Mouse (Mus musculus) embryonic facial prominence, embryonic 11.5 days (tissue): ENCODE results near the gene Klf9. TPM values are rescaled to one million over a fixed set of nuclear protein-coding genes. Genes with fewer than 3 reads are reported as not detected.

ENCODE experiments used
- ATAC-seq: fragments of 200-750 bp; cut with Nextera tagmentation; replicated peaks from 2 replicates; pipeline ENCODE4 v1.8.0; 2017; ENCODE audit warnings: low read depth; ENCODE audit not compliant: insufficient number of reproducible peaks, low FRiP score, low TSS enrichment
- DNase-seq: peaks from one replicate; pipeline ENCODE4 v3.0.0-alpha.2; 2015; ENCODE audit warnings: low spot score
- H3K27ac ChIP-seq: fragments of 300-500 bp; sonication (generic); replicated peaks from 2 replicates; pipeline ENCODE4 v1.5.1; 2014; ENCODE audit warnings: mild to moderate bottlenecking, low read depth, low read length, control low read depth
- H3K27me3 ChIP-seq: fragments of 300-500 bp; sonication (generic); 2 replicates; pipeline ENCODE4 v1.6.1; 2014; ENCODE audit warnings: mild to moderate bottlenecking, low read length, moderate library complexity, mixed read lengths; ENCODE audit not compliant: control insufficient read depth, insufficient read depth
- H3K36me3 ChIP-seq: fragments of 300-500 bp; sonication (generic); replicated peaks from 2 replicates; pipeline ENCODE4 v1.6.1; 2014; ENCODE audit warnings: low read depth, mild to moderate bottlenecking, low read length, moderate library complexity, mixed read lengths; ENCODE audit not compliant: control insufficient read depth, insufficient read depth
- H3K4me1 ChIP-seq: fragments of 300-500 bp; sonication (generic); 2 replicates; pipeline ENCODE4 v1.6.1; 2014; ENCODE audit warnings: low read length, mixed read lengths; ENCODE audit not compliant: control insufficient read depth, insufficient read depth
- H3K4me2 ChIP-seq: fragments of 300-500 bp; sonication (generic); 2 replicates; pipeline ENCODE4 v1.6.1; 2014; ENCODE audit warnings: low read depth, mild to moderate bottlenecking, control low read depth, low read length, moderate library complexity
- H3K4me3 ChIP-seq: fragments of 300-500 bp; sonication (generic); 2 replicates; pipeline ENCODE4 v1.5.1; 2014; ENCODE audit warnings: low read depth, low read length, control low read depth
- H3K9ac ChIP-seq: fragments of 300-500 bp; sonication (generic); replicated peaks from 2 replicates; pipeline ENCODE4 v1.6.1; 2014; ENCODE audit warnings: mild to moderate bottlenecking, control low read depth, low read length
- H3K9me3 ChIP-seq: fragments of 300-500 bp; sonication (generic); replicated peaks from 2 replicates; pipeline ENCODE4 v1.6.1; 2016; ENCODE audit warnings: mild to moderate bottlenecking, low read length, inconsistent platforms, mixed read lengths; ENCODE audit not compliant: control insufficient read depth
- WGBS: fragments of 180-500 bp; shearing (Covaris S2); extraction: QIAGEN DNeasy Blood & Tissue Kit; methylation state at CpG from one replicate; pipeline ENCODE4 v1.1.7; 2014; 5-methylcytosine and 5-hydroxymethylcytosine counted together
- polyA plus RNA-seq: library from polyadenylated mRNA; unstranded; fragments of >200 nt; fragmentation: Nextera tagmentation; extraction: Ambion mirVana; gene quantifications from 2 replicates; pipeline ENCODE4 v1.2.1, GENCODE M21; 2014

The Klf9 gene
- polyA plus RNA-seq, 1 experiment from 2014 or later, result 0.81 TPM

DNA sequence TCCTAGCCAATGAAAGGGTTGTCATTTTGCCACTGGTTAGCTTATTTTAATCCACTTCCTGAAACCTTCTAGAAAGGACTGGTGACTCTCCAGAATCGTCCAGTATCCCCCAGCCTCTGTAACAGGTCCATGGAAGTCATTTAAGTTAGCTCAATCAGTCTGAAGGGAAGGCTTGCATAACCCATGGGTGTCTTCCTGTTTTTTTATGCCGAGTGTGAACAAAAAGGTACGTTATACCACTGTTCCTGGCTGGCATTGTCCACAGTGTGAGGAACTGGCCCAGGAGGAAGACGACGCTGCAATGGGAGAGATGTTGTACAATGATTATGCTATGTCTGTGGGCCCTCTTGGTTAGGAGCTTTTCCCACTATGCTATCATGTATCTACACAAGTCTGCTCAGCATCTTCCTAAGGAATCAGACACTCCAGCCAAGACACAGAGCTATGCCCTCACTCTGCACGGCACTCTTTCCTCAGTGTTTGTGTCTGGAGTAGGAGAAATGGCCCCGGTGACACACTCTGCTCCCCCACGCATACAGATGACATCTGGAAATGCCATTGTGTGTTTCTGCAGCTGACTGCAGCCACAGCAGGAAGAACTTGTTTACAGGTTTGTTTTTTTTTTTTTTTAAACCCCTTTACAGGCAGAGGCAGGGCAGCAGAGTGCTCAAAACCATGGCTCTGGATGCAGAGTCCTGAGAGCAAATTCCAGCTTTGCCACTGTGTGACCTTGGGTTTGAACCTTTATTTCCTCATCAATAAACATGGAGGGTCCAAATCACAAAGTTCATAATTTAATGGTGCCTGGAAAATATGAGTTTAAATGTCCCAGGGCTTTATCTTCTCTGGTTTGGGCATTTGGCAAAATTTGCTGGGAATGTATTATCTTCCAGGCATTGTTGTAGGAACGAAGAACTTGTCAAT, 15.5 kb upstream of the Klf9 start:
- WGBS, result 77% methylated on average over 9 of the region's 9 CpGs
- Histone ChIP-seq H3K4me2 (no peak overlapping the region), H3K9ac (no peak overlapping the region), H3K9me3 (no peaks in the 10 kb centered on the region), H3K4me3 (no peak overlapping the region), H3K27ac (no peak overlapping the region), H3K27me3 (no peaks in the 10 kb centered on the region), H3K36me3 (no peaks in the 10 kb centered on the region), H3K4me1 (no peaks in the 10 kb centered on the region)
- ATAC-seq (no peak), DNase-seq (no peak)

DNA sequence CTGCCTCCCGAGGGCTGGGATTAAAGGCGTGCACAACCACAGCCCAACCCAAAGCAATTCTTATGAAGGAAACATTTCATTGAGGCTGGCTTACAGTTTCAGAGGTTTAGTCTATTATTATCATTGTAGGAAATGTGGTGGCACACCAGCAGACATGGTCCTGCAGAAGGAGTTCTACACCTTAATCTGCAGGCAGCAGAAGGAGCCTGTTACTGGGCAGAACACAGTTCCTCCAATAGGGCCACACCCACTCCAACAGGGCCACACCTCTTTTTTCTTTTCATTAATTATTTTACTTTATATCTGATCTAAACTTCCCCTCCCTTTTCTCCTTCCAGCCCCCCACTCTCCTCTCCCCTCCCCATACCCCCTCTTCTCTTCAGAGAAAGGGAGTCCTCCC, 11.1 kb upstream of the Klf9 start:
- Histone ChIP-seq H3K9ac (no peak overlapping the region), H3K4me3 (no peak overlapping the region), H3K9me3 (no peaks in the 10 kb centered on the region), H3K36me3 (no peaks in the 10 kb centered on the region), H3K4me1 (no peaks in the 10 kb centered on the region), H3K4me2 (no peak overlapping the region), H3K27ac (no peak overlapping the region), H3K27me3 (peaks cover 9% of the 10 kb centered on the region)
- DNase-seq (no peak), ATAC-seq (no peak)
- 92% methylated on average over 2 of the region's 2 CpGs for WGBS

GRCm38 (mm10) chr19:23132106-23132635, 8.9 kb upstream of the Klf9 start:
- H3K9ac ChIP-seq, result no peak overlapping the region
- no peaks in the 10 kb centered on the region for H3K9me3 ChIP-seq
- DNase-seq (no peak), ATAC-seq (no peak)
- H3K4me2 ChIP-seq, result no peak overlapping the region
- H3K4me1 ChIP-seq, result peaks cover 5% of the 10 kb centered on the region
- no peak overlapping the region for H3K4me3 ChIP-seq
- 65% methylated on average over 3 of the region's 3 CpGs for WGBS
- no peaks in the 10 kb centered on the region for H3K36me3 ChIP-seq
- no peak overlapping the region for H3K27ac ChIP-seq
- peaks cover 18% of the 10 kb centered on the region for H3K27me3 ChIP-seq

GRCm38 (mm10) chr19:23132720-23133426, 8.2 kb upstream of the Klf9 start:
- WGBS, result 15% methylated on average over 7 of the region's 7 CpGs
- Histone ChIP-seq H3K27ac (no peak overlapping the region), H3K4me2 (no peak overlapping the region), H3K9me3 (no peaks in the 10 kb centered on the region), H3K4me3 (no peak overlapping the region), H3K36me3 (no peaks in the 10 kb centered on the region), H3K4me1 (peaks cover 5% of the 10 kb centered on the region), H3K27me3 (peaks cover 22% of the 10 kb centered on the region), H3K9ac (no peak overlapping the region)
- ATAC-seq, result no peak
- peak; percentile 13 for DNase-seq

DNA sequence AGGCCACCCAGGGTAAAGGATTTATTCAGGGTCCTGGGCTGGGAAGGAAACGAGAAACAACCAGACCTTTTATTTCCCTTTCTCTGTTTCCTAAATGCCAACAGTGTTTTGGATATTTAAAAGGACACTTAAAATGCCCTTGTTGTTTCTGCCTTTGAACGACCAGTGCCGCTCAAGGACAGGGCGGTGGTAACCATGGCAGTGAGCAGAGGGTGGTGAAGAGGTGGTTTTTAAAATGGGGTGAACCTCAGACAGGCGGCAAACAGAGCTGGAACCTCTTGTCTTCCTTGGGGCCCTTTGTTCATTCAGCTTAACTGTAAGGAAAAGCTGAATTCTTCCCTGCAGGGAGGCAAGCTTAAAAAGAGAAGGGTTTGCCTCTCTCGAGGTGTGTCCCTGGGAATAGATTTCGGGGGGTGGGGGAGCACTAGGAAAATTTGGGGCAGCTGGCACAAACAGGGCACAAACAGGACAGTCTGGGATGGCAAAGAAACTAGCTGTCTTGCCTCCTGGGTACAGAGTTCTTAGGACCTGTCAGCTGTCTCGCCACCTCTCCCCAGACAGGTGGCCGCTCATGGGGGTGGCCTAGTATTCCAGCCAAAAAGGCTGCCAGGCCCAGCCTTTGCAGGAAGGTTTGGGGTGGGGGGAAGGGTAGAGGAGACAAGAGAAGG, 7.5 kb upstream of the Klf9 start:
- Histone ChIP-seq H3K36me3 (no peaks in the 10 kb centered on the region), H3K27ac (no peak overlapping the region), H3K9me3 (no peaks in the 10 kb centered on the region), H3K9ac (no peak overlapping the region), H3K4me2 (peak overlapping the region; percentile 69; the same call in 1 of the 2 replicates), H3K4me1 (peaks cover 5% of the 10 kb centered on the region), H3K27me3 (peaks cover 23% of the 10 kb centered on the region), H3K4me3 (no peak overlapping the region)
- DNase-seq (peak; percentile 7), ATAC-seq (no peak; the same call in 1 of the 2 replicates)
- WGBS, result 4% methylated on average over 9 of the region's 9 CpGs

GRCm38 (mm10) chr19:23134095-23134440, 7.0 kb upstream of the Klf9 start:
- H3K27ac ChIP-seq, result no peak overlapping the region

DNA sequence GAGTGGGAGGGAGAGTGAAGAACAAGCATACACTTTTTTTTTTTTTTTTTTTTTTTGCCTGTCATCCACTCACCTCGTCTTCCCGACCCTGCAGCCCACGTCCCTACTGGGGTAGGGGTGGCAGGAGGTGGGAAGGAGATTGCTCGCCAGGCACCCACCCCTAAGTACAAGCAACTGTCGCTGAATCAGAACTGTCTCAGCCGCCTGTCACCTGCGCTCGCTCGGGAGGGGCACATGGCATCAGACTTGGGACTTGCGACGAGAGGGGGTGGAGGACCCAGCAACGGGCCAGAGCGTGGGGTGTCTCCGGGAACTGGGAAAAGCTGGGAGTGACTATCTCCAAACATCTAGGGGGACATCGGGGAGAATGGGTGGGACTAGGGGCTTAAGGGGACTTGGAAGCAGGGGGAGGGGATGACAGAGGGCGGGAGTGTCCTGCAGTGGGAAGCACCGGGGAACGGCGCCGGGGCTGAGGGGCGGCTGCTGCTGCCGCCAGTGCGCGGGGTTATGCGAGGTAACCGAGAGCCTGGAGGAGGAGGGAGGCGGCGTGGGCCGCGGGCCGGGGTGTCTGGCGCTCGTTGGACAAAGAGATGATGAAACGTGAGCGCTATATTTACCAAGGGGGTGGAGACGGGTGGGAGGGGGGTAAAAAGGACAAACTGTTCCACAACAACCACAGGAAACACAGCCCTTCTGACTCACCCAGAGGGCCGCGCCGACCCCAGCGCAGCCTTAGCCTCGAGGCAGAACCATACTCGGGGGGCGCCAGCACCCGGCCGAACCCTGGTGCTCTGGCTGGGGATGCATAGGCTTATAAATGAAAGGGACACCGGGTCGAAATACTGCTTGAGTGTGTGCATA, 6.4 kb upstream of the Klf9 start:
- ATAC-seq, result 0 out of 2 replicates have a peak, but pooled peaks have one; percentile 42
- peak overlapping the region; percentile 39 for H3K4me3 ChIP-seq
- H3K36me3 ChIP-seq, result no peaks in the 10 kb centered on the region
- DNase-seq, result peak; percentile 54
- H3K9ac ChIP-seq, result peak overlapping the region; percentile 2
- under 1% methylated on average over 47 of the region's 47 CpGs for WGBS
- peaks cover 5% of the 10 kb centered on the region for H3K4me1 ChIP-seq
- H3K27me3 ChIP-seq, result peaks cover 23% of the 10 kb centered on the region
- H3K9me3 ChIP-seq, result no peaks in the 10 kb centered on the region
- H3K27ac ChIP-seq, result no peak overlapping the region
- peak overlapping the region; percentile 69 for H3K4me2 ChIP-seq

More at GRCm38 (mm10) chr19:23134095-23134440, 7.0 kb upstream of the Klf9 start:
- Histone ChIP-seq H3K36me3 (no peaks in the 10 kb centered on the region), H3K4me3 (no peak overlapping the region; the same call in 1 of the 2 replicates), H3K4me2 (peak overlapping the region; percentile 69), H3K4me1 (peaks cover 5% of the 10 kb centered on the region), H3K27me3 (peaks cover 23% of the 10 kb centered on the region), H3K9ac (no peak overlapping the region), H3K9me3 (no peaks in the 10 kb centered on the region)
- ATAC-seq, result no peak; the same call in 1 of the 2 replicates
- WGBS, result 1% methylated on average over 14 of the region's 14 CpGs
- DNase-seq, result peak; percentile 34
